Mouse (Mus musculus) megakaryocyte, embryonic 14.5 days (primary cell): ENCODE data around the gene Pxn.

Experiments used
- FLI1 ChIP-seq: IDR thresholded peaks from 2 replicates; pipeline ENCODE4 v1.6.1; 2012; ENCODE audit warnings: low read length, inconsistent platforms, mixed read lengths
- GATA1 ChIP-seq: IDR thresholded peaks from 3 replicates; pipeline ENCODE4 v1.6.1; 2012; ENCODE audit warnings: mixed read lengths, low read length, inconsistent platforms, borderline replicate concordance

GRCm38 (mm10) chr5:115486726-115487125, 19.8 kb upstream of the Pxn start:
- TF ChIP-seq GATA1 (no peak), FLI1 (no peak)
